Mouse (Mus musculus) neural tube, embryonic 14.5 days (tissue): ENCODE measurements around the gene Cmklr1. TPM values are rescaled to one million over a fixed set of nuclear protein-coding genes. Genes with fewer than 3 reads are reported as not detected.

Experiments used
- ATAC-seq: fragments of 200-750 bp; cut with Nextera tagmentation; 2 replicates; pipeline ENCODE4 v1.8.0; 2017; ENCODE audit warnings: low read depth, mild to moderate bottlenecking, moderate TSS enrichment, moderate library complexity
- H3K27ac ChIP-seq: fragments of 300-500 bp; sonication (generic); 2 replicates; pipeline ENCODE4 v1.5.1; 2014; ENCODE audit warnings: low read depth, mild to moderate bottlenecking, control low read depth, low read length, moderate library complexity, mixed read lengths
- H3K27me3 ChIP-seq: fragments of 300-500 bp; sonication (generic); 2 replicates; pipeline ENCODE4 v1.6.1; 2014; ENCODE audit warnings: low read length; ENCODE audit not compliant: control insufficient read depth, insufficient read depth
- H3K36me3 ChIP-seq: fragments of 300-500 bp; sonication (generic); 2 replicates; pipeline ENCODE4 v1.6.1; 2014; ENCODE audit warnings: low read length, mixed read lengths; ENCODE audit not compliant: control insufficient read depth, insufficient read depth
- H3K4me1 ChIP-seq: fragments of 300-500 bp; sonication (generic); 2 replicates; pipeline ENCODE4 v1.6.1; 2014; ENCODE audit warnings: low read length; ENCODE audit not compliant: control insufficient read depth, insufficient read depth
- H3K4me2 ChIP-seq: fragments of 300-500 bp; sonication (generic); 2 replicates; pipeline ENCODE4 v1.6.1; 2014; ENCODE audit warnings: mild to moderate bottlenecking, low read depth, low read length, control low read depth
- H3K4me3 ChIP-seq: fragments of 300-500 bp; sonication (generic); 2 replicates; pipeline ENCODE4 v1.5.1; 2014; ENCODE audit warnings: low read depth, low read length, control low read depth, mixed read lengths
- H3K9ac ChIP-seq: fragments of 300-500 bp; sonication (generic); replicated peaks from 2 replicates; pipeline ENCODE4 v1.6.1; 2014; ENCODE audit warnings: low read depth, mild to moderate bottlenecking, control low read depth, low read length, mixed read lengths
- H3K9me3 ChIP-seq: fragments of 300-500 bp; sonication (generic); 2 replicates; pipeline ENCODE4 v1.6.1; 2016; ENCODE audit warnings: low read length; ENCODE audit not compliant: control insufficient read depth
- WGBS: fragments of 180-500 bp; shearing (Covaris S2); extraction: QIAGEN DNeasy Blood & Tissue Kit; methylation state at CpG from one replicate; pipeline ENCODE4 v1.1.7; 2014; 5-methylcytosine and 5-hydroxymethylcytosine counted together
- polyA plus RNA-seq: library from polyadenylated mRNA; unstranded; fragments of >200 nt; fragmentation: Nextera tagmentation; extraction: Ambion mirVana; gene quantifications from 2 replicates; pipeline ENCODE4 v1.2.1, GENCODE M21; 2014

The Cmklr1 gene
- polyA plus RNA-seq: 0.80 and 2.2 TPM in 2 replicates

DNA sequence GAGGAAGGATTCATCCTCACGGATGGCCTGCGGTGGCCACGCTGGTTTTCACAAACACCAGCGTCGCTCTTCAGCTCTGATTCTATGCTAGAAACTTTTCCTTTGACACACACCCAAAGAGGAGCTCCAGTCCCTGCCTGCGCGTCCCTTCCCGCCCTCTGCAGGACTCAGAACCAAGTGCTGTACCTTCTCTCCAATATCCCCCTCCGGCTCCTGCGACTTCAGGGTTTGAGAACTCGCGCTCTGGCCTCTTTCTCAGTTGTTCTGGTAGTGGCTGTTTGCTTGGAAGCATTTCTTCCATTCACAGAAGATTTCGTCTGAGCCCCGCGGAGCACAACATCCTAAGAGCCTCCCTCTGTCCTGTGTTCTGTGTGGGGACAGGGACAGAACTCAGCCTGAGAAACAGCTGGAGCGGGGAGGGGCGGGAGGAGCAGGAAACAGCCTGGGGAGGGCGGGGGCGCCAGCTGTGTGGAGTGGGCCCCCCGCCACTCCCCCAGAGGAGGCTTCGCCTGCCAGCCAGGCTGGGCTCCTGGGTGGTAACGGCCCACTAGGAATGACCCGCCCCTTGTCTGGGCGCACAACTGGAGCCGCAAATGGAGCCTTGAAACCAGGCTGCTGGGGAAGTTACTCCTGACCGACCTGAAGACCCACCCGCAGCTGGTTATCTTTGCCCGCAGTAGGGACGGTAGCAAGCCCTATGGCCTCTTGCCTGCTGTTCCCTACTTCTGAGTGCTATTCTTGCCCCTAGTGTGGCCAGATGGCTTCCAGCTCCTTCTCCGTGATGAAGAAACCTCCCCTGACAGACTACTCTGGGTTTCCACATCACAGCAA, at the start of gene Cmklr1:
Gene Cmklr1 (minus strand): TSS at position 392 of the 831 bp plus-strand sequence.
- Histone ChIP-seq H3K4me2 (peak within 1 kb of the TSS; percentile 15; the same call in 1 of the 2 replicates), H3K4me3 (no peak within 1 kb of the TSS; the same call in 1 of the 2 replicates), H3K36me3 (no peaks in the 10 kb centered on the region), H3K27ac (no peak within 1 kb of the TSS), H3K9me3 (no peaks in the 10 kb centered on the region), H3K9ac (no peak within 1 kb of the TSS), H3K27me3 (no peaks in the 10 kb centered on the region), H3K4me1 (0 out of 2 replicates have a peak, but pooled peaks cover 3% of the 10 kb centered on the region)
- ATAC-seq: no peak
- whole genome bisulfite sequencing: 9% methylated on average over 30 of the region's 30 CpGs

DNA sequence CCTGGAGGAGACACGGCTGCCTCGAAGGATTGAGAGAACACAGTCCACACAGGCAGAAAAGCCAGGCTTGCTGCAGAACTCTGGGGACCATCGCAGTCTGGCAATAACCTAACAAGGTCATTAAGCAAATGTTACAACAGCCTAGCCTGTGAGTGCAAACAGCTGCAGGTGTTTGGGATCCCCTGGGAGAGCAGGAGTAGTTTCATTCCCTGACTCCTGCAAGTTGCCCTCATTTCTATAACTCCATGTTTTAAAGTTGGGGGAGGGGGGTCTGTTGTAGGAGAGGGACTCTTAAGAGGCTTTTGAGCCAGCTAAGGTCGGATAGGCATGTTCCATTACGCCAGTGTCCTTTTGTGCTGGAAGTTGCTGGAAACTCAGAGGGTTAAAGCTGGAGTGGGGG, 44.2 kb upstream of the Cmklr1 start:
- H3K9ac ChIP-seq: no peak overlapping the region
- no peaks in the 10 kb centered on the region for H3K9me3 ChIP-seq
- no peak for ATAC-seq
- no peak overlapping the region; the same call in 1 of the 2 replicates for H3K27ac ChIP-seq
- H3K4me2 ChIP-seq: no peak overlapping the region
- WGBS: 14% methylated on average over 5 of the region's 5 CpGs
- H3K27me3 ChIP-seq: no peaks in the 10 kb centered on the region
- H3K4me1 ChIP-seq: peaks cover 19% of the 10 kb centered on the region; the same call in 1 of the 2 replicates
- H3K4me3 ChIP-seq: no peak overlapping the region
- H3K36me3 ChIP-seq: no peaks in the 10 kb centered on the region

DNA sequence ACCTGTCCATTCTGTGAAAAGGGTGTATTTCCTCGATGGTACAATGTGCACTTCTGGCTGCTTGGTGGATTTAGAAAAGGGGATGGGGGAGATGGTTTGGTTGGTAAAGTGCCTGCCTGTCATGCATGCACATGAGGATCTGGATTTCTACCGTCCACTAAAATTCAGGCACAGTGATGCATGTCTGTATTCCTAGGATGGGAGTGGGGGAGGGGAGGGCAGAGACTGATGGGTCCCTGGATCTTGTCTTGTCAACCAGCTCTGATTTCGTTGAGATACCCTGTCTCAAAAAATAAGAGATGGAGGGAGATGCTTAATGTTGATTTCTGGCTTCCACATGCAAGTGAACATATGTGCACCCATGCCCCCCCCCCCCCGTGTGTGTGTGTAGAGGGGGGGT, 43.8 kb upstream of the Cmklr1 start:
- no peaks in the 10 kb centered on the region for H3K27me3 ChIP-seq
- no peaks in the 10 kb centered on the region for H3K9me3 ChIP-seq
- H3K4me2 ChIP-seq: no peak overlapping the region
- peaks cover 20% of the 10 kb centered on the region; the same call in 1 of the 2 replicates for H3K4me1 ChIP-seq
- no peaks in the 10 kb centered on the region for H3K36me3 ChIP-seq
- WGBS: 40% methylated on average over 4 of the region's 4 CpGs
- ATAC-seq: no peak
- no peak overlapping the region for H3K4me3 ChIP-seq
- H3K9ac ChIP-seq: no peak overlapping the region
- H3K27ac ChIP-seq: no peak overlapping the region; the same call in 1 of the 2 replicates

DNA sequence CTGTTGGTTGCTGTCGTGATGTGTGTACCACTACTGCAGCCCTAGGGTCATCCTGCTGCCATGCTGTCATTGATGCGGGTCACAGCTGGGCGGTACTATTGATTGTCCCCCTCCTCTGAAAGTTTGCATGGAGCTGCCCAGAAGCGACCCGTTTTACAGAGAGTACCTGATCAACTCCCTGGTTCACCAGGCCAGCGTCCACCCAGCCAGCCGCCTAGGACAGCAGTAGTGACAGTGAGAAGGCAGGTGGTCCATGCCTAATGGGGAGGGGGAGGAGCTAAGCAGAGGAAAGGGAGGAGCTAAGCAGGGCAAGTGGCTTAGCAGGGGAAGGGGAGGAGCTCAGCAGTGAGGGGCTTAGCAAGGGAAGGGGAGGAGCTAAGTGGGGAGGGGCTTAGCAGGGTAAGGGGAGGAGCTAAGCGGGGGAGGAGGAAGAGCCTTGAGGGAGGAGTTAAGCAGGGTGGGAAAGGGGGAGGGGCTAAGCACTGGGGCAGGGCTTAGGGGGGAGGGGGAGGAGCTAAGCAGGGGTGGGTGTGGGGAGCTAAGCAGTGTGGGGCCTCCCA, 43.0 kb upstream of the Cmklr1 start:
- Histone ChIP-seq H3K4me2 (no peak overlapping the region), H3K9me3 (no peaks in the 10 kb centered on the region), H3K36me3 (no peaks in the 10 kb centered on the region), H3K9ac (no peak overlapping the region), H3K4me1 (peaks cover 22% of the 10 kb centered on the region; the same call in 1 of the 2 replicates), H3K27me3 (no peaks in the 10 kb centered on the region), H3K27ac (no peak overlapping the region), H3K4me3 (no peak overlapping the region)
- 93% methylated on average over 8 of the region's 8 CpGs for WGBS
- ATAC-seq: no peak

DNA sequence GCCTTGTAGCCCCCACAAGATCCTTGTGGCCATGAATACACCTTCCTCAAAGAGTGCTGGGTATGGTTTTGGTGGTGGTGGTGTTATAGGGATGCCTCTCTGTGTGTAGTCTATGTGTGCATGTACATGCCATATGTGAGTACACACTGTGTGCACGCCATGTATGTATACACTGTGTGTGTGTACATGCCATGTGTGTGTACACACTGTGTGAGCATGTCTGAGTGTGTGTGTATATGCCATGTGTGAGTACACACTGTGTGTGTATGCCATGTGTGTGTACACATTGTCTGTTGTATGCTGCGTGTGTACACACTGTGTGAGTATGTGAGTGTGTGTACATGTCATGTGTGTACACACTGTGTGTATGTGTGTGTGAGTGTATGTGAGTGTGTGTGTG, 40.6 kb upstream of the Cmklr1 start:
- 93% methylated on average over 2 of the region's 2 CpGs for WGBS
- Histone ChIP-seq H3K4me1 (peaks cover 22% of the 10 kb centered on the region; the same call in 1 of the 2 replicates), H3K9me3 (no peaks in the 10 kb centered on the region), H3K9ac (no peak overlapping the region), H3K36me3 (no peaks in the 10 kb centered on the region), H3K4me2 (no peak overlapping the region), H3K27me3 (no peaks in the 10 kb centered on the region), H3K4me3 (no peak overlapping the region), H3K27ac (peak overlapping the region; percentile 58)
- ATAC-seq: peak; percentile 23; the same call in 1 of the 2 replicates

DNA sequence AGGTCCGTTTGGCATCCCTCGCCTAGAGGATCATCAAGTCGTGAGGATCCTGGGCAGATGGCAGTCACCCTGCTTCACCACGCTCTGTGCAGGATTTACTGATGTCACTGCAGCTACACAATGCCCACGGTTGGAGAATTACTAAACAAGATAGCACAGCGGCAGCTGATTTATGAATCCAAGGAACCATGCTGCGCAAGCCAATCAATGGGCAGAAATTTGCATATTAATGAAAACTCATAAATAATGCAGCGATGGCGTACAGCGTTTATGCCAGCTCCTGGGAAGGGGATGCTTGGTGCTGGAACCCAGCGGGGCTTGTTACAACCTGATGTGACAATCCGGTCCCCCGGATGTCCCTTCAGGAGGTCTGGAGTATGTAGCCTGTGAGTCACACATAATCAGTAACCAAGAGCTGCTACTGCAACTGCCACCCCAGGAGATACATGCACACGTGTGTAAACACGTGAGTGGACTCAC, 39.9 kb upstream of the Cmklr1 start:
- H3K4me3 ChIP-seq: no peak overlapping the region
- H3K4me1 ChIP-seq: peaks cover 22% of the 10 kb centered on the region; the same call in 1 of the 2 replicates
- no peaks in the 10 kb centered on the region for H3K9me3 ChIP-seq
- H3K27me3 ChIP-seq: no peaks in the 10 kb centered on the region
- H3K36me3 ChIP-seq: no peaks in the 10 kb centered on the region
- no peak overlapping the region; the same call in 1 of the 2 replicates for H3K4me2 ChIP-seq
- no peak overlapping the region for H3K9ac ChIP-seq
- 20% methylated on average over 15 of the region's 15 CpGs for WGBS
- peak overlapping the region; percentile 58 for H3K27ac ChIP-seq
- peak; percentile 85 for ATAC-seq

DNA sequence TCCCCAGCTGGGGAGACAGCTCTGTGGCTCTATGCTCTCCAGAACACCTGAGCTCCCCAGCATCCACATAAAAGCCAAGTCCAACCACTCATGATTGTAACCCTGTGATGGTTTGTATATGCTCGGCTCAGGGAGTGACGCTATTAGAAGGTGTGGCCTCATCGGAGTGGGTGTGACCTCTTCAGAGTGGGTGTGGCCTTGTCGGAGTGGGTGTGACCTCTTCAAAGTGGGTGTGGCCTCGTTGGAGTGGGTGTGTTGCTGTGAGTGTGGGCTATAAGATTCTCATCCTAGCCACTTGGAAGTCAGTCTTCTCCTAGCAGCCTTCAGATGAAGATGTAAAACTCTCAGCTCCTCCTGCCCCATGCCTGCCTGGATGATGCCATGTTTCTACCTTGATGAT, 37.3 kb upstream of the Cmklr1 start:
- Histone ChIP-seq H3K4me3 (no peak overlapping the region), H3K9me3 (no peaks in the 10 kb centered on the region), H3K36me3 (no peaks in the 10 kb centered on the region), H3K27ac (no peak overlapping the region), H3K4me2 (no peak overlapping the region), H3K4me1 (peaks cover 9% of the 10 kb centered on the region; the same call in 1 of the 2 replicates), H3K9ac (no peak overlapping the region), H3K27me3 (no peaks in the 10 kb centered on the region)
- 86% methylated on average over 5 of the region's 5 CpGs for WGBS
- no peak for ATAC-seq

DNA sequence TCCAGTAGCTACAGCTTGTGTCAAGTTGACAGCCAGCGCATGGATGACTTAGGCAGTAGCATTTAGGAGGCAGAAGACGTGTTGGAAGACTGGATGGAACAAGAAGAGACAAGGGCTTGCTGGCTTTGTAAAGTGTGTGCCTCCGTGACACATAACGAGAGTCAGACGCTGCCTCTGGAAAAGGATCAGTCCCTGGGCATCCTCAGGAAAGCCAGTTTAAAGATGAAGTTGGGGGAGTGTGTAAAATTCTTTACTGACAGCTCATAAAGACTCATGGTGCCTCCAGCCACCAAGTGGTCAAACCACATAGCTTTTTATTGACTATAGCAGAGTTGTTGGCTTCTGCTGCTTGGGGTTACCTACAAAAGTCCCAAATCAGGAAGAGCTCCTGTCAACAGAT, 35.2 kb upstream of the Cmklr1 start:
- no peak for ATAC-seq
- H3K4me1 ChIP-seq: peaks cover 6% of the 10 kb centered on the region; the same call in 1 of the 2 replicates
- no peak overlapping the region for H3K4me2 ChIP-seq
- H3K36me3 ChIP-seq: no peaks in the 10 kb centered on the region
- H3K27ac ChIP-seq: no peak overlapping the region
- WGBS: 85% methylated on average over 5 of the region's 5 CpGs
- H3K4me3 ChIP-seq: no peak overlapping the region
- H3K9me3 ChIP-seq: no peaks in the 10 kb centered on the region
- no peaks in the 10 kb centered on the region for H3K27me3 ChIP-seq
- no peak overlapping the region for H3K9ac ChIP-seq

DNA sequence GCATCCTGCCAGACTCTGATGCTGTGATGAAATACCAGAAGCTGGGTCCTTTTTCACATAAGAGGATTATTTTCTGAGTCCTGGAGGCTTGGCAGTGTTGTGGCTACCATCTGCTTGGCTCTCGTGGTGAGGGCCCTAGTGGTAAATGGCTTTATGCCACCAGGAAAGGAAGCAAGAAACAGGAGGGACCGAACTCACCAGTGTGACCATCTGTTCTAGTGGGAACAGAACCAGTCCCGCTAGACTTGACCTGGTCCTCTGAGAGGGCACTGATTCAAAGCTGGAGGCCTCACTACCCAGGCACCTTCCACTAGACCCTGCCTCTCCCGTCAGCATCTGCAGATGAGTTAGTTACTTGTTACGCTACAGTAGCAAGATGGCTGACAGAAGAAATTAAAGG, 33.0 kb upstream of the Cmklr1 start:
- H3K4me1 ChIP-seq: no peaks in the 10 kb centered on the region
- no peaks in the 10 kb centered on the region for H3K36me3 ChIP-seq
- no peak overlapping the region for H3K9ac ChIP-seq
- no peak overlapping the region for H3K27ac ChIP-seq
- WGBS: 57% methylated on average over 5 of the region's 5 CpGs
- no peak for ATAC-seq
- no peak overlapping the region for H3K4me2 ChIP-seq
- no peak overlapping the region for H3K4me3 ChIP-seq
- H3K9me3 ChIP-seq: no peaks in the 10 kb centered on the region
- H3K27me3 ChIP-seq: no peaks in the 10 kb centered on the region
